Mouse (Mus musculus) neural tube, postnatal 0 days (tissue): ENCODE measurements around the gene Dzip3. TPM values are rescaled to one million over a fixed set of nuclear protein-coding genes. Genes with fewer than 3 reads are reported as not detected.

Experiments
- polyA plus RNA-seq: library from polyadenylated mRNA; unstranded; fragments of >200 nt; fragmentation: Nextera tagmentation; extraction: Ambion mirVana; gene quantifications from 2 replicates; pipeline ENCODE4 v1.2.1, GENCODE M21; 2015

Dzip3 gene
- 48.5 and 51.5 TPM in 2 replicates for polyA plus RNA-seq

GRCm38 (mm10) chr16:48993559-48994342 lies at the start of gene Dzip3, which contains the start of gene Cip2a:
Gene Dzip3 (minus strand): TSS chr16:48994165.
Gene Cip2a (plus strand): TSS chr16:48994185.

Other genes with a start within 250 kb of the Dzip3 start
- gene Trat1, start 222.1 kb downstream of the Dzip3 start, polyA plus RNA-seq: not detected in 2 replicates
- gene Retnlb, start 177.3 kb downstream of the Dzip3 start, polyA plus RNA-seq: not detected in 2 replicates
- gene Retnla, start 151.6 kb downstream of the Dzip3 start, polyA plus RNA-seq: 0.27 TPM in 1 of 2 replicates, not detected in the other
- 0.57 and 3.7 TPM in 2 replicates for gene Retnlg, start 121.5 kb downstream of the Dzip3 start, polyA plus RNA-seq
- 2.2 and 2.5 TPM in 2 replicates for gene Cip2a, start within 50 bp of the Dzip3 start, polyA plus RNA-seq
- 0.08 and 0.10 TPM in 2 replicates for gene Myh15, start 63.3 kb upstream of the Dzip3 start, polyA plus RNA-seq